Mouse (Mus musculus) cerebellum, postnatal 36 days (tissue): Measurements from ENCODE around the gene Kcnj16.
A peak's percentile ranks its signal among the peaks of the same experiment; 100 is the strongest.

Experiments
- DNase-seq, 2 experiments: peaks; one replicate each; pipeline ENCODE4 v3.0.0; 2021 to 2022; ENCODE audit warnings: mixed read lengths in 2 of 2

Kcnj16 gene

DNA sequence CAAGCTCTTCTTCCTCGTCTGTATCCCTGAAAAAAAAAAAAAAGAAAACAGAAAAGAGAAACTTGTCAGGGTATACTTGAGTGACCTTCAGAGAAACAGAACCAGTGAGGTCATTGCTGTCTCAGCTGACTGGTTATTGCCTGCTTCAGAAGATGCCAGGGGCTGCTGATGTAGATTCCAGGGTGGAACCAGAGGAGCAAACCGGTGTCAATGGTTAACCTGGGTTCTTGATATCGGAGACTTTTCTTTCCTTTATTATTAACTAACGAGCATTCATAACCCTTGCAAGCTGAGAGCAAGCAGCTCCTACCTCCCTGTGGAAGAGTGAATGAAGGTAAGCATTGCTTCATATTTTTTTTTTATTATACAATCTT is at the start of gene Kcnj16:
Kcnj16 (plus strand) TSS at position 272 of the 374 bp plus-strand sequence.
- DNase-seq, result no peak

DNA sequence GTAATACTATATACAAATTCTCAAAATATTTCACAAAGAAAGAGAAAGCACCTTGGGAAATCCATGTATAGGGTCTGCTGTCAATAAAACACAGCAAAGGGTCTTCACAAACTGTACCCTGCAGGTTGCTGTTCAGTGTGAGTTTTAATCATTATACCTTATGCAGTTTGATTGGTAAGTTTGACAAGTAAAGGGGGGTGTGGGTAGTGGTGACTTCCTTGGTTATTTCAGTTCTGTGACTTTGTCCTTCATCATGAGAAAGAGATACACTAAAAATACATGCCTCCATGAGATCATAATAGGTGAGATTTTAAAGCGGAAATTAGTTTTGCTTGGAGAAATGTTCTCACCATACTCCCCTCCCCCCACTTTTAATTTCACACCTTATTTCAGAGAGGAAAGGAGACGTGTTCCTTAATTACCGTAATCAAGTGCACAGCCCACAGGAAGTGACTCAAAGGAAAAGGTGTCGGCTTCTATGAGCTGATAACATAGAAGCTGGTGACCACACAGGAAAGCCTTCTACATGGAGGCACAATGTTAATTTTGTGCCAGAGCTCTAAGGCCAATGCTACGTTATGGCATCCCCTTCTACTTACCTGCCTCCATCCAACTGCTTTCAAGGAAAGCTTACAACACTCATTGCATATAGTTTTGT is 48.9 kb upstream of the Kcnj16 start:
- DNase-seq, result no peak

DNA sequence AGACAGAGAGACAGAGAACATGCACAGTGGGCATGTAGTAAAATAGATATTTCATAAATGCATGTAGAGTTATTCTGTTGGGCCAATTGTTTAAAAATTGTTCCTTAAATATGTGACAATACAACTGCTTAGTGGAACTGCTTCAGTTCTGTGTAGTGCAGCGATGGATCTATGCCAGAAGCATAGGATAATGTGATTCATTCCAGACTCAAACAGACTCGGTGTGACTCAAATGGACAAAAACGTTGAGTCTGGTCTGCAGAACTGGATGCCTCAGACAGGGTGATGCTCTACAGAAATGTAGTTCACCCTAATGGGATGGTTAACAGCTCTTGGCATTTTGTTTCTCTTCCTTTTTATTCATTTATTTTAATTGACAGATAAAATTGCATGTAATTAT is 32.1 kb upstream of the Kcnj16 start:
- no peak for DNase-seq

DNA sequence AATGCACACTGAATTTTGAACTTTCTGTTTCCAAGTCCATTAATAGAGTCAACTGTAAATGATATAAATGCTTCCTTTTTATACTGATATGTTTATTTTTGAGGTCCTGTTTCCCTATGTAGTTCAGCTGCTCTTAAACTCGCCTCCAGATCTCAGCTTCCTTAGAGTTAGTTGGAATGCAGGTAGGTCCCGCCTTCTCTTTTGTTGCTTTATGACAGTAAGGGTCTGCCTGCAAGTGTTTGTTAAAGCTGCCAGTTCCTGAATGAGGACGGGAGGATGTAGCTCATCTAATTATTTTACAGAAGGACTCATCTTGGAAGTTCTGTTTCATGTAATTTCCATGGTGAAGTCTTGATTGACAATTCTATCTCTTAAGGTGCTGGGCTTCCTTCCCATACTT is 25.6 kb upstream of the Kcnj16 start:
- no peak for DNase-seq

DNA sequence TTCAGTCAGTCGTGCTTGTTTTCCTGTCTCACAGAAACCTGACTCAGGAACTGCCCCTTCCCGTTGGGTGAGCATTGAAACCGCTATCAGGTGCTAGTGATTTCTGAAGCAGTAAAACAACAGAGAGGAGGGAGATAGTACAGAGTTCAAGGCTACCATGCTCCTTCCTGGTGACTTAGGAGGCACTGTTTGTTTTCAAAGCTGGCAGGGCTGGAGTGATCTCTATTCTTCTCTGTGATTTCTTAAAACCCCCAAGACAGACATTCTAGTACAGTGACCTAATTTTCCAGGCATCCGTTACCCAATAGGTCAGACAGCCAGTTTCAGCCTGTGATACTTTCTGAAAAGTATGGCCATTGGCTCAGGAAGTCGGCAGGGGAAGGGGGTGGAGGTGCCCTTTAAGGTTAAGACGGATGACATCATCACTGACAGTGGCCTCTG is 25.1 kb upstream of the Kcnj16 start:
- no peak for DNase-seq

DNA sequence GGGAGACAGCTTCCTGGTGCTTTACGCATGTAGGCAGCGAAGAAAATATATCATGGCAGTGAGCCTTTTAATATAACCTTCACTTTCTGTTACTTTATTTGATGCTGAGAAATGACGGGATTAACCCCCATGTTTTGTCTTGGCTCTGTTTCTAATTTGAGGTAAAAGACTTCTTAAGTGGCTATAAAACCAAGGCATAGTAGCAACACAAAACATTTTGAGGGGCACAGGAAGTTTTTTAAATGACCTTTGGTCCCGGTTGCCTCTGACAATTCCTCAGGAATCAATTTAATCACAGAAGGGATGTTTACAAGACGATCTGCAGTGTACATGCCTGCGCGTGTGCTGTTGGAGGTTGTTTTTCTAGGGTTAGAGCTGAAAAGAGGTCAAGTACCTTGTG is 11.2 kb upstream of the Kcnj16 start:
- DNase-seq, result no peak

DNA sequence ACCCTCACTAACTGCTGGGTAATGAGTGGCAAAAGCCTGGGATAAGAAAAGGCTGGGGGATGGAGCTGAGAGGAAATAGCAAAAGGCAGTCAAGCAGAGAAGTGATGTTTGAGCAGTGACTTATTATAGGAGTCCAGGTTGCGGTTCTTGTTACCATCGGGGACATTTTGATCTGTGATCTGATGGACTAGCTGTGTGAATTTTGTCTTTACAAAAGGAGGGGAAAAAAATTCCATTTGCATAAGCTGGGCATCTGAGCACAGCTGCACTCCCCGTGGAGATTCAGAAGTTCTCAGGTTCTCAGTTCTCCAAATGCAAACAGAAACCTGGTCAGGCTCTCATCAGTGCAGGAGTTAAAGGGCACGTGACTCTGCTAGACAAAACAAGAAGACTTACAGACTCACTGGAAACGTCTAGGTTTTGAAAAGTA is 6.2 kb upstream of the Kcnj16 start:
- no peak for DNase-seq

DNA sequence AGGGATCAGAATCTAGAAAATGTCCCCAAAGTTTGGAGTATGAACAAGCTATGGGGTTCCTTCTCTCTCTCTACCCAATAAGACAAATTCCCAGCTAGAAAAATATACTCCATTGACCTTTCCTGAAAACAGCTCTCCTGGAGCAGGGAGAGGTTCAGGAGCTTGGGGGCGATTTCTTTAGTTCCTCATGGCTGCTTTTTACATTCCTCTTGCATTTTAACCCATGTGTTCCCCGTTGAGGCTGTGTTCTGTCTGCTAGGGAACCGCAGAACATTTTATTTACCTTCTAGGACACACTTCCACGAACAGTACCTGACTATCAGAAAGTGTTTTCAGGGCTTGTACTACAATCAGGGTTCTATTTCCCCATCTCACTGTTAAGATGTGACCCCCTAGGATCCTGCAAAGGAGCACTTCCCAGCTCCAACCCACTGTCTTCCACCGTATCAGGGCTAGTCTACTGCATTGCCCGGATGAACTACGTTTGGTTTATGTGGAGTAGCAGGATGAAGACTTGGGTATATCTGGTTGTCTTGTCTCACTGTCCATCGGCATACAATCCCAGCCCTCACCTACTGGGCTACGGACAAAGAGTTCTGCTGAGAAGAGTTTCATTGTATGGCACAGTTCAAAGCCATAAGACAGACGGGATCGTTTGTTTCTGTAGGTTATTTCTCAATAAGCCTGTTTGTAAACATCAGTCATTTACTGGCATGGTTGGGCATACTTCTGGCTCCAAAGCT is 643 bp upstream of the Kcnj16 start:
- no peak for DNase-seq

DNA sequence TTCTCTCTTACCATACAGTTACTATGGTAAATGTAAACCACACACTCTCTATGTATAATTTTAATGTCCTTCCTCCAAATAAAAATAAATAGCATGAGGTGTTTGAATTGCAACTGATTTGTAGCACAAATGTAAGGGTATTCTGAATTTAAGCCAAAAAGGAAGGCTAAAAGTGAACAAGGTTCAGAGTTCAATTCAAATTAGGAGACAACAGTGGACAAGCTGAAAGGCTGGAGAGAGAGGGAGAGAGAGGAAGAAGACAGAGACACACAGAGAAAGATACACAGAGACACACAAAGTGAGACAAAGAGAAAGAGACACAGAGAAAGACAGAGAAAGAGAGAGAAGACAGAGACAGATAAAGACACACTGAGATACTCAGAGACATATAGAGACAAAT is 1.1 kb downstream of the Kcnj16 start:
- DNase-seq, result no peak

DNA sequence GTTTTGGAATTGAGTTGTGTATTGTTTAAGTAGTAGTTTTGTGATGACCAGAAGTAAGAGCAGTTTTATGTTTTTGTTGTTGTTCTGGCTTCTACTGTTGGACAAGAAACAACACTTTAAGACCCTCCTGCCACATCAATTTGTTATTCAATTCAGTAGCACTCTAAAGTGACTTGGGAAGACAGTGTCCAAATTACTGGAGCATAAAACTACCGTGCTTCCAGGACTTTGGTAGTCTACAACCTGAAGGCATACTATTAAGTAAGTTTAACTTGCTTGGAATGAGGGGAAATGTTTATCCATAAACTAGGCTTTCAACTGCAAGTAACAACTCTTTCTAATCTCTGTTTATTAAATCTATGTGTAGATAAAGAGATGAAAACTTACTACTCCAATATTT is 17.7 kb downstream of the Kcnj16 start:
- no peak for DNase-seq

DNA sequence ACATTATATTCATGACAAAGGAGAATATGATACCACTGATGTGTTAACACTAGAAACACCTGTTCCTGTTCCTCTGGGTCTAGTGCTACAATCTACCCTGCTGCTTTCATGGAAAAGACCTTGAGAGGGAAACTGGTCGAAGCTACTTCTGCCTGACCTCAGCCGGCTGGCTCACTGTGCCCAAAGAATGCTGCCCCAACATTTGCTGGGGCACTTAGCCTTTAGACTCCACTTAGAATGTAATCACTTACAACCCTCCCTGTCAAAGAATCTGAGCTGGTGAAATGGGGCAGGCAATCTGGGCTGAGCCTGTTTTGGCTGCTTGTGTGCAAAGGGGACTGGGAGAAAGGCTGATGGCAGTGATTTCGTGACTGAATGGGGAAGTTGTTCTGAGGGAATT is 18.1 kb downstream of the Kcnj16 start:
- DNase-seq, result no peak

DNA sequence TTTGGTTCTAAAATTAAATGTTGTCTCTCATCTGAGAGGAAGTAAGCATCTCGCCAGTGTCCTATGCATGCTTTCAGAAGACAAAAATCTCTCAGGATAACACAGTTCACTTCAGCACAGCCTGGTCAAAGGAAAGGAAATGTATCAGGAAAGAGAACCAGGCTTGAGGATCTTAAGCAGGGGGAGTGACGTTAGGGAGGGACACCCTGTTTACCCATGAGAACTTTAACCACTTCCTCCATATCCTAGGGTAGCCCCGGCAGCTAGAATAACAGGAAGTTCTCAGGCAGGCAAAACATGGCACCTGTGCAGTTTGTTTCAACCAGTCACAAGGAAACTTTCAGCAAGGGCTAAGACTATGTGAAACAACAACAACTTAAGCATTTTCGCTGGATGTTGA is 25.8 kb downstream of the Kcnj16 start:
- DNase-seq, result no peak

DNA sequence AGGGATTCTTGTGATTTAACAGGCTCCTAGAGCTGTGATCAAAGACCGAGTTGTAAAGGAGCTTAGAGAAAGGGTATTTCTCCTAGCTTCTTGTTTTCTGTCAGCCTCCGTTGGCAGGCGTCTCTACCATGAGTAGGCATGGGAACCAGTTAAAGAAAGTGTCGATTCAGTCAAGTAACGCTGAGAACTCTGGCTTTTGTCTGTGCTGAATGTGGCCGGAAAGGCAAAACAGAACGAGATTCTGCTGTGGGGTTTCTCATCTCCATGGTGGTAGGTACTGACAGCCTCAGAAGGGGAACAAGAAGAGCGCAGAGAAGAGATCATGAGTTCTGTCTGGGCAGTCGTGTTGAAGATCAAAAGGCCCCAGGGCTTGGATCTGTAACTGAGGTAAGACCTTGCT is 29.4 kb downstream of the Kcnj16 start:
- DNase-seq, result peak in 1 of 2 experiments; percentile 2

DNA sequence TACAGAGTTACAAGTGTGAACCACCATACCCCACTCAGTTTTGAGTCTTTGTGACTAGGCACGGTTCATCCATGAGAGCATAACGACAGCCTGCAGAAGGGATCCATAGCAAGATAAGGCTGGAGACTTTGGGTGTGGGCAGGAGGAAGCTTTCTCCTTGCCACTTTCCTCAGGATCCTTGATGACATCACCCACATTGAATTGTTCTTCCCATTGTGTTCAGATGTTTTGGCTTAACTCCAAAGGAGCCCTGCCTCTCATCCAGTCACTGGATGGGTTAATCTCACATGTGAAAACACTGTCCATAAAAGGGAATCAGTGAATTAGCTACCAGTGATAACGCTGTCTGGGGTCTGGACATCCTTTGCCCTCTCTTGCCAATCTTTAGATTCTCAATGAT is 37.3 kb downstream of the Kcnj16 start:
- DNase-seq, result no peak

DNA sequence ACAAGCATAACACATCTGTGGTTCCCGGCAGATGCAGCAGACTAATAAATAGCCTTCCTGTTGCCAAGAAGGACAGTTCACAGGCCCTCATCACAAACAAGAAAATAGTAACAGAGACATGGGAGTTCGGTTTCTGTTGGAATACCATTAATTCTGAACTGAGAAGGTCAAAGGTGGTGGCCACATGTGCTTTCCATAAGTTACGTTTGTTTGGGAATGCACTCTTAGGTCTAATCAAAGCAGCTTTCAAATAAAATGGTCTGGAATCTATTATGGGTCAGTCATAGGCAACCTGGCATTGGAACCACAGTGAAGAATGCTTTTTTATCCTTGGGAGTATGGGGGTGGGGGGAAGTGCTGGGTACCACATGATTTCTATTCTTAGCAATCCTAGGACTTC is 41.6 kb downstream of the Kcnj16 start:
- DNase-seq, result no peak

DNA sequence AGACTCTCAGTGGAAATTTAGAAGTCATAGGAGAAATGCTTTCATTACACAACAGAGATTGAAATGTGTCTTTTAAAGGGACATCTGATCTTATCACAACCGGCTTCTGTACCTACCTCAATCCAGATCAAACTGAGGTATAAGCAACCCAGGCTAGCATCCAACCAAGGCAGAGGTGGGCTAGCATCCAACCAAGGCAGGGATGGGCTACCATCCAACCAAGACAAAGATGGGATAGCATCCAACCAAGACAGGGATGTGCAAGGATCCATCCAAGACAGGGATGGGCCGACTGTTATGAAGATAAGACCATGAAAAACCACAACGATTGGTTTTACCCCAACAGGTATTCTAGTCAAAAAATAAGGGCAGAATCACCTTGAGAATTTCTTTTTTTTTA is 48.4 kb downstream of the Kcnj16 start:
- no peak for DNase-seq

DNA sequence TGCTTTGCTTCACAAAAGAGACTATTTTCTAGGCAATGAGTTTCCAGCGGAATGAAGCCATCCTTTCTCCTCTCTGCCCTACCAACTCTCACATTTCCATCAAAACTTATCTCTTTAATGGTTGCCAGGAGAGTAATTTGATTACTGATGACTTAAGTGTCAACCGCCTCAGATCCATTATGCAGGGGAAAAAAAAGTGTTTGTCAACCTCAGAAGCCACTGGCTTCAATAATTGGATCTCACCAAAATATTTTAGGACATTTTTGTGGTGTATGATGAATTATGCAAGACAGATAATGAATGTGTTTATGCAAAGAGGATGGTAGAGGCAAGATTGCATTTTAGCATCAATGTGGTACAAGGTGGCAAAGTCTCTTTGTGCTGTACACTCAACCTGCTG is 52.4 kb downstream of the Kcnj16 start:
- no peak for DNase-seq

DNA sequence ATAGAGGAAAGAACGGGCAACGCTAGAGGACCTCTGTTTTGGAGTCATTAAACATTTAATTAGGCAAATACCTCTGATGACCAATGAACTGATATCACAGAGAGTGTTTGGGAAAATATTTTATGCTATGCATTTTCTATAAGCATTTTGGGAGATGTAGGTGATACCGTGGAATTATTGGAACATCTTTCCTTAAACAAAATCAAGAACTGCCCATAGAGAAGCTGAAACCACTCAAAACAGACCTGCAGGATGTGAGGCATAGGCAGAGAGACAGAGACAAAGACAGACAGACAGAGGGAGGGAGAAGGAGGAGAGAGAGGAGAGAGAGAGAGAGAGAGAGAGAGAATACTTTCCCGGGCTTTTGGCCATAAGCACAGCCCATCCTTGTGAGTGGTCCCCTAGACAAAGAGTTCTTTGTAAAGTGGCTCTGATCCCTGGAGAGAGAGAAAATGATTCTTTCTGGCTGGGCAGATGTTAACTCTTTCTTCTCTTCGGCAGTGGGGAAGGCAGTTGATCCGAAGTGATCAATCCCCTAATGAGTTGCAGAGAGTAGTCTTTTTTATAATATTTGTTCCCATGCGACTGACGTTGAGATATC is 54.9 kb downstream of the Kcnj16 start:
- DNase-seq, result no peak

DNA sequence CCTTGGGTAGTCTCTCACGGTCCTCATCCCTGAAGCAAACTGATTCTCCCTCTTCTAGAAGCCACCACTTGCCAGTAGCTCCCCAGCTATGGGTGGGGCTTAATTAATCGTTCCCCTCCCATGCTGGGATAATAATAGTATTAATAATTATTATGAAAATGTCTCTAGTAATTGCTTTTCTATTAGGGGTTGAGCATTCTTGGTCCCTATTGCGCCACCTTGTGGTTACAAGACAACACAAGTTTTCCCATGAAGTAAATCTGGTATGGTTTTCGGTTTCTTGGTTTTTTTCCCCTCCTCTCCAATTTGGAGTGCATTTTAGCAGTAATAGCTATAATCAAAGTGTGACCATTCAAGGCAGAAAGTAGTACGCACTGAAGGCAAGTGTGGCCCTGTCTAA is 74.3 kb downstream of the Kcnj16 start:
- peak in 1 of 2 experiments; percentile 17 for DNase-seq

DNA sequence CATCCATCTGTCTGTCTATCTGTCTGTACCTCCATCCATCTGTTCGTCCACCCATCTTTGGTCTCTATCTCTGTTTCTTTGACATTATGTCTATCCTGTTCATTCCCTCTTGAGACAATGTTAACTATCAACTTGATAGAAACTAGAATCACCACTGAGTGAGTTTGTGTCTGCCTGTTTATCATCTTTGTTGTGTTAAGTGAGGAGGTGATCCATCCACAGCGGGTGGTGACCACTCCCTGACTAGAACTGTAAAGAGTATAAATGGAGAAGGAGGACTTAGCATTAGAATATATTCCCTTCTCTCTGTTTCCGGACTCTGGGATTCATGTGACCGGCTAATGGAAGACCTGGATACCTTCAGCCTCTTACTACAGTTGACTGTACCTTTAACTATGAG is 75.5 kb downstream of the Kcnj16 start:
- DNase-seq, result no peak

DNA sequence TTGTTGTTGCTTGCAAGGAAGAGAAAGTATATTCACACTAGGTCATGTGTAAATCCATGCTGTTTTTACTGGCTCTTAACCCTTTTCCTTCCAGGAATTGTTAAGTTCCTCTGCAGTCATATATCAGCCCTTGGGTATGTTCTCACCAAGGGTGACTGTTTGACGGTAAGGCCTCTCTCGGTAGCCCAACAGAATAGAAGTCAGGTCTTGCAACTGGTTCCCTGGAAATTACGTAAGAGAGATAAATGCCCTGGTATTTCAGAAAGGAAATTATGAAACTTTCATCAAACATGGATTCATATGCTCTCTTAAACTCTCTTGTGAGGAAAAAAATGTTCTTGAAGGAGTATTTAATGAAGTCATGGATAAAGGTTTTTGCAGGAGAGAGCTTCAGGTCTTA is 86.4 kb downstream of the Kcnj16 start:
- no peak for DNase-seq

DNA sequence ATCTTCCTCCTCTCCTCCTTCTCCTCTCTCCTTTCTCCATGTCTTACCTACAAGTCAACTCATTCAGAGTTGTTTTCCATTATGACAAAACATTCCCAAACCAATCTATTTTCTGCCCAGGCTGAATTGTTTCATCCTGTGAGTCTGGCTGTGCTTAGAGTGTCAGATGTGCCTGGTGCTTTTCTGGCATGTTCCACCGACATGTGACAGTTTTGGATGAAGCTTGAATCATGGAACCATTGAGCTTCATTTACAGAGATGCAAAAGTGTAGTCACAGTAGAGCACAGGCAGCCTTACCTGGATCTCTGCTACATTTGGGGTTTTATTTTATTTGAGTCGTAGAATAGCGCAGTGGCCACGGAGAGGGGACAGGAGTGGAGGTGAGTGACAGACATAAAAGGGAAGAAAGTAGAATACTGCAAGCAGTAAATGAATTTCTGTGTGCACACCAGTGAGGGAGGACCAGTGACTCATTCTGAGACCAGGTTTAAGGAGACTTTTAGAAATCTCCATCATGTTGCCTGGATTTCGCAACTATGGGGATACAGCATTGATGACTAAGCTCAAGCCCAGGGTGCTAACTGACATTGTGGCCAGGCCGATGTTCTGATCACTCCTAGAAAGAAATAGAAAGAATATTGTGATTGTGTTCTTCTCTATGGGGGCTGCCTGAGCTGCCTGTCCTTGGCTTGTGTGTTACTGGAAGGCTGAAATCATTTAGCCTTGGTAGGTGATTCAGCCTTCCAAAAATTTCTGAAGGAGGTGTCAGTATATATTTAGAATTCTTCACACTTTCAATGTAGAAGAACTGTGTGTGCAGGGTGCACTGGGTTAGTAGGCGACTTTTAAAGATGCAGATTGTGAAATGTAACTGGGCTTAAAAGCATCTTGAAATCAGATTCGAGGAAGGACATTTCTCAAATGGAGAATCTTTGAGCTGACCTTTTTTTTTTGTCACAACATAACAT is 87.3 kb downstream of the Kcnj16 start:
- no peak for DNase-seq

DNA sequence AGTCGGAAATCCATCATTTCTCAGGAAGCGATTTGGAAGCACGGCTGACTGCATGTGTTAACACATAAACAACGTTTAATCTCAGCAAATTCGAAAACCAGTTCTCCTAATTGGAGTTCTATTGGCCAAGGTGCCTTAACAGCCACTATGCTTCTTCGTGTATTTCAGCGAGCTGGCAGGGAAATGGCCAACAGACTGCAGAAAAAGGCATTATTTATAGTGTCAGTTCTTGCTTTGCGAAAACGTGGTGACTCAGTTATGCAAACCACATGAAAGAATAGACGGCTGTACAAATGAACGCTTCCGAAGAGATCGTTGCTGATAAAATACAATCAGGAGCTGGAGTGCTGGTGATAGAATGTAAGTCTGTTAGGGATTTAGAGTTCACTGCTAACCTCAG is 88.2 kb downstream of the Kcnj16 start:
- DNase-seq, result no peak
